Mouse (Mus musculus) bone marrow macrophage, adult 2 months (primary cell): ENCODE data around the gene Gnaz. TPM values are rescaled to one million over a fixed set of nuclear protein-coding genes. Genes with fewer than 3 reads are reported as not detected.

ENCODE experiments used
- H3K27ac ChIP-seq: 2 replicates; pipeline ENCODE4 v1.5.1; 2012; ENCODE audit warnings: low read depth, low read length; ENCODE audit not compliant: insufficient read depth
- H3K4me1 ChIP-seq: 2 replicates; pipeline ENCODE4 v1.6.1; 2012; ENCODE audit warnings: low read length; ENCODE audit not compliant: control insufficient read depth, insufficient read depth
- H3K4me3 ChIP-seq: 2 replicates; pipeline ENCODE4 v1.5.1; 2012; ENCODE audit warnings: mild to moderate bottlenecking, low read length, moderate library complexity; ENCODE audit not compliant: insufficient read depth
- CTCF ChIP-seq: IDR thresholded peaks from 2 replicates; pipeline ENCODE4 v1.5.1; 2012; ENCODE audit warnings: low read depth, mild to moderate bottlenecking, low read length, moderate library complexity
- POLR2A ChIP-seq: IDR thresholded peaks from 2 replicates; pipeline ENCODE4 v1.6.1; 2012; ENCODE audit warnings: mild to moderate bottlenecking, low read depth, low read length, borderline replicate concordance
- polyA plus RNA-seq: library from polyadenylated mRNA; stranded (reverse); fragments of >200 nt; gene quantifications from 2 replicates; pipeline ENCODE4 v1.2.4, GENCODE M21; 2012; ENCODE audit not compliant: missing spikeins, insufficient read depth, insufficient read length

Gene Gnaz
- polyA plus RNA-seq, 1 experiment, result not detected

DNA sequence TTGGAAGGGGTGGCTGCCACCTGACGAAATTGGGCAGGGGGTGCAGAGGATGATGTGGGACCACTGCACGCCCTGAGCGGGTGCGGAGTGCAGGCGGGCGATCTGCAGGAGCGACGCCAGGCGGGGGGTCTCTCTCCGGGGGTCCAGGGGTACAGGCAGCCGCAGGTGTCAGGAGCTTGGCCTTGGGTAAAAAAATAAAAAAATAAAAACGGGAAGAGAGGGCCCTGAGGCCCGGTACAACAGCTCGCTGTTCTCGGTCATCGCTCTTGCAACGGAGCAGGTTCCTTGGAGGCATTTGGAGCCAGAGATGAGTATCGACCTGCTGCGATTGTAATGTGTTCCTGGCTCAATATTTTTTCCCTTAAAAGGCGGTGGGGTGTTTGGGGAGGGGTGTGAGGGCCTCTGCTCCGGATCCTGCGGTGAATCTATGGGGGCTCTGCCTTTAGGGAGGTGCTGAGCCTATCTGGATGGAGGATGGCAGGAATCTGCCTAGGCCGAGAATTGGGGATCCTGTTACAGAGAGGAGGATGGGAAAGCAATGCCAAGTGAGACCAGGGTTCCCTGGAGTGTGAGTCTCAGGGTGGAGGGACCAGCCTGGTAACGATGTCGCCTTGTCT lies 782 bp downstream of the Gnaz start:
- H3K4me3 ChIP-seq, result no peak overlapping the region
- H3K4me1 ChIP-seq, result no peaks in the 10 kb centered on the region
- H3K27ac ChIP-seq, result no peak overlapping the region
- TF ChIP-seq POLR2A (no peak), CTCF (no peak)

DNA sequence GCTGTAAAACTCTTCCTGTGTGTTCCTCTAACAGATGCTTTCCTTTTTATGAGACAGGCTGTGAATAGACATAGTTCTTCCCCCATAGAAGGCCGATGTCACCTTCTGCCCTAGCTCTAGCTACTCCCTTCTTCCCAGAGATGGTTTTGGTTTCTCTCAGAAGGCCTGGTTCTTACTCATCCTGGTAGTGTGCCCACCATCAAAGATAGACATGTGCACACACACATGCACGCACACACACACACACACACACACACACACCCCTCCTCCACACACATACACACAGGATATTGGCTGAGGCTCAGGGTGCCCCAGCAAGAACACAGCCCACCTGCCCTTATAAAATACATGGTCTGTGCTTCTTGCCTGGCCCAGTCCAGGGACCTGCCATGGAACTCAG lies 2.3 kb downstream of the Gnaz start:
- no peak overlapping the region for H3K27ac ChIP-seq
- H3K4me3 ChIP-seq, result no peak overlapping the region
- TF ChIP-seq CTCF, result no peak
- no peak for TF ChIP-seq POLR2A
- H3K4me1 ChIP-seq, result no peaks in the 10 kb centered on the region

DNA sequence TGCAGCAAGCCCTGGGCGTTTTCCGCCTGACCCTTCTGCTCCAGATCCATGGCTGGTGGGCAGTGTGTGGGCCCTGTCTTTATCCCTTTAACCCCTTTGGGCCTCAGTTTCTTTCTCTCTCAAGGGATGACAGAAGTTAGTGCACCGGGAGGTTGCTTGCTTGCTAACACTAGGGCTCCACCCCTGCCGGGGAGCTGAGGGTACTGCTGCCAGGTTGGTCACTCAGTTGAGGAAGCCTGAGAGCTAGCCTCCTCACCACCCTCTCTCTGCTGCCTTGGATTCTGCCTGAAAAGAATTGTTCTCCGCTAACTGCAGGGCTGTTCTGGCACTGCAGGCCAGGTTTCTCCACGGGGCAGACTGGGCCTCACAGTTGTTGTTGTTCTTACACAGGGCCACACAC lies 6.0 kb downstream of the Gnaz start:
- H3K27ac ChIP-seq, result no peak overlapping the region
- H3K4me1 ChIP-seq, result no peaks in the 10 kb centered on the region
- TF ChIP-seq CTCF (no peak), POLR2A (no peak)
- H3K4me3 ChIP-seq, result no peak overlapping the region

DNA sequence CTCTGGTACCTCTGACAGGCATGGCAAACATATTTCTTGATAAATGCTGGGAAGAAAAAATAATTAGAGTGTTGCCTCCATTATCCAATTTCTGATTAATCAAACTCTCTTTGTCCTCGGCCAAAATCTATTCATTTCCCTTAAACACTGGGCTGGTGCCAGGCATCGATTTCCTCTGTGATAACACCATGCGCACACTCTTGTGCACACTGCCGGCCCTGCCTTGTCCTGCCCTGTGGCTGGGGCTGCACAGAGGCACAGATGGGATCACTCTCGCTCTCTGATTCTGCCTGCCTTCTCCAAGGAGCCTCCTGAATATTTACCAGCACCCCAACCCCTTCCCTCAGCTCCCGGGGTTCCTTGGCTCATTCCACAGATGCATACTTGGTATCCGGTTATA lies 8.6 kb downstream of the Gnaz start:
- no peak overlapping the region for H3K4me3 ChIP-seq
- no peaks in the 10 kb centered on the region for H3K4me1 ChIP-seq
- TF ChIP-seq POLR2A (no peak), CTCF (no peak)
- no peak overlapping the region for H3K27ac ChIP-seq

DNA sequence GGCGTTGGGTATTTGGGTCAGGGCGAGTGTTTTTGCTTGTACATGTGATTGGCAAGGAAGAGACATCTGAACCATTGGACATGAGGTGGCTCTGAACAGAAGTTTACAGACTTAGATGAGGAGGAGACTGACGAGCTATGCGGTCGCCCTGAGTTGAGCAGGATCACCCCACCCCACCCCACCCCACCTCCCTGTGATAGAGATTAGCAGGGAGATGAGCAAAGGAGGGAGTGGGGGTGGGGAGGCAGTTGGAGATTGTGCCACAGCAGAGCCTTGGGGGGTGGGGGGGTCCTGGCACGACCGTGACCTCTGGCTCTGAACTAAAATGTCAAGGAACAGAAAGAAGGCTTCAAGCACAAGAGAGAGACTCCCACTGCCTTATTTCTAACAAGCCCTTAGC lies 9.5 kb downstream of the Gnaz start:
- Histone ChIP-seq H3K4me1 (no peaks in the 10 kb centered on the region), H3K27ac (no peak overlapping the region), H3K4me3 (no peak overlapping the region)
- TF ChIP-seq CTCF (no peak), POLR2A (no peak)

DNA sequence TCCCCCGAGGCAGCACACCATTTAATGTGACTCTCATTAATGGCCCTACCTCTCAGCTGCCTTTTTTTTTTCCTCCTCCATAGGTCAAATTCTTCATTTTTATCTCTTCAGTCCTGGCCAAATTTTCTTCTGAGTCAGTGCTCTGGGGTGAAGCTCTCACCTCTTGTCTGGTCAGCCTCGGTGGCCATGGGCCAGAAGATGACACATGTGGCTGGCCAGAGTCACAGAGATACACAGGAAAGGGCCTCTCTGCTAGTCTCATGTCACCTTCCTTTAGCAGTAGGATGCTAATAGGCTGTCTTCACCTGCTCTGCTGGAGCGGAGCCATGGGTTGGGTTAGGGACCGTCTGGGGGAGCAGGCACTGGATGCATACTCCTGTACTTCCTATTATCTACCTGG lies 11.1 kb downstream of the Gnaz start:
- Histone ChIP-seq H3K4me1 (no peaks in the 10 kb centered on the region), H3K27ac (no peak overlapping the region), H3K4me3 (no peak overlapping the region)
- TF ChIP-seq POLR2A (no peak), CTCF (no peak)

DNA sequence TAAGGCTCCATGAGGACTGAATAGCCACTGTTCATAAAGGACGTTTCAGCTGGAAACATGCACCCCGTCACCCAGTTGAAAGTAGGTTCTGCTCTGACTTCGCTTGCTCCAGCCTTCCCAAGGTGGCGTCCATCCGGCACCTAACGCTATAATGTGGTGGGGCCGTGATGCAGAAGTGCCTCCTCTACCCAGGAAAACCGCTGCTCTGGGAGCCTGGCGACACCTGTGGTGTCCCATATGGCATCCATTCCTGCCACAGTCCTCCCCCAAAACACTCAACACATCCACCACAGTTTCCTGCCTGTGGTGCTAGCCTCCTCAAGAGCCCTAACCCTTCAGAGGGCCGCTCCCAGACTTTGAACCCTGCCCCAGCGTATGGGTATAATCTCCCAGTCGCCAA lies 14.2 kb downstream of the Gnaz start:
- TF ChIP-seq CTCF, result no peak
- TF ChIP-seq POLR2A, result no peak
- Histone ChIP-seq H3K4me3 (no peak overlapping the region), H3K4me1 (no peaks in the 10 kb centered on the region)

DNA sequence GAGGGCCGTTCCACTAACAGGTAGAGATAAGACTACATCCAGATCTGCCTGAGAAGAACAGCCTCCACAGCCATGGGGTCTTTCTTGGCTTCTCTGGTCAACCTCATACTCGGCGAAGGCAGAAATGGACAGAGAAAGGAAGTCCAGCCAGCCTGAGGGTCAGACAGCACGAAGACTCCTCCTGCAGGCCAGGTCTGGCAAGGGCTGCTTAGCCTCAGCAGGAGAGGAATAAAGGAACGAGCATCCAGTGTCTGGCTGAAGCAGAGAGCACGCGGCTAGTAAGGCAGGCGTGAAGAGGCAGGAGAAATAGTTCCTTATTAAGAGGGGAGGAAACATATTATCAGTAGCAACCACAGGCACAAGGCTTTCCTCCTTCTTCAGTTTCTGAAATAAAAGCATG lies 16.2 kb downstream of the Gnaz start:
- no peak for TF ChIP-seq CTCF
- TF ChIP-seq POLR2A, result no peak
- Histone ChIP-seq H3K27ac (no peak overlapping the region), H3K4me1 (no peaks in the 10 kb centered on the region), H3K4me3 (no peak overlapping the region)

More for the DNA sequence above, 14.2 kb downstream of the Gnaz start:
- no peak overlapping the region for H3K27ac ChIP-seq

DNA sequence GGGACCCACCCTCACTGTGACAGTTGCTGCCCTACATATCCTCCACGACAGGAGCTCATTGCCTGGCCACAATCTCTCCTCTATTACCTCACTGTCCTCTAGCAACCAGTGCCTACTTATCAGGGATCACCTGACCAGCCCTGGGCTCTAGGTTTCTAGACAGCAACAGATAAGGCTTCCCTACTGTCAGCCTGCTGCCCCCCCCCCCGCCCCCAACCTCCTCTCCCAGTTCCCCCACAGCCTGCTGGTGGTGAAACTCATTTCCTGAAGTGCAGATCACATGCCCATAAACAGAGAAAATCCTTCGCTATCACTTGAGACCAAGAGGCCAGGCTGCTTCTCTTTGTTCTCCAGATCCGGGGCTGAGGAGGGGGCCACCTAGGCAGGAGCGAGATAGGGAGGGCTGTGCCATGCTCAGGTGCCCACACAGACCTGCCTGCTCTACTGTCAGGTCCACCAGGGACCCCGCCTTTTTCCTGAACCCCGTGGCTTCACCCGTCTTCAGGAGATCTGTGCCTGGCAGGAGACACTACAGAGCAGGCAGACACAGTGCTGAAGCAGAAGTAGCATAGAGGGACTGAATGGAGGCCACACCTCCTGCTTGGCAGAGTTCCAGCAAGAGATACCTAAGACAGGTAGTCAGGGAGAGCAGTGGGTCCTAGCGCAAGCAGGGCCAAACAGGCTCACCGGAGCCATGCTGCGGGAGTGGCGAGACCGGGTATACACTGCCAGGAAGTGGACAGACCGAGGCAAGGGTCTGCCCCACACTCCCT lies 20.9 kb downstream of the Gnaz start:
- H3K4me3 ChIP-seq, result no peak overlapping the region
- H3K27ac ChIP-seq, result no peak overlapping the region
- TF ChIP-seq CTCF, result no peak
- no peak for TF ChIP-seq POLR2A
- no peaks in the 10 kb centered on the region for H3K4me1 ChIP-seq

DNA sequence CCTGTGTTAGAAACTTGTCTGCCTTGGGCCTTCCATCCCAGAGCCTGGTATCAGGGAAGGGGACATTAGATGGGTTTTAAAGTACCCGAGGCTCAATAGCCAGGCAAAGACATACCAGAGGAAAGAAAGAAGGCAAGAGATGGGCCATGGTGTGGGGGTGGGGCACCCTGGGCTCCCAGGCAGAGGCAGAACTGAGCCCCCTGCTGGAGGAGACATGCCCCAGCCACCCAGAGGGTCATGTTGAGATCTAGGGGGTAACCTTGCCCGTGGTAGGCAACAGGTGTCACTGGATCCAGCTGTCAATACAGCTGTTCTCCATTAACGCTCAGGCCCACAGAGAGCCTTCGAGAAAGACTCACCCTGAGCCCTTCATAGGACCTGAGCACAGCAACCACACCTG lies 22.8 kb downstream of the Gnaz start:
- Histone ChIP-seq H3K4me1 (no peaks in the 10 kb centered on the region), H3K27ac (no peak overlapping the region), H3K4me3 (no peak overlapping the region)
- no peak for TF ChIP-seq CTCF
- TF ChIP-seq POLR2A, result no peak
